Mouse (Mus musculus) lung, postnatal 4 days (tissue): Measurements from ENCODE around the gene Dnaaf1.

ENCODE experiments used
- DNase-seq, 2 experiments: peaks; one replicate each; pipeline ENCODE4 v3.0.0; 2021

The Dnaaf1 gene

GRCm38 (mm10) chr8:119572411-119572810 is 2.6 kb upstream of the Dnaaf1 start:
- DNase-seq = peak; percentile 18 to 57

DNA sequence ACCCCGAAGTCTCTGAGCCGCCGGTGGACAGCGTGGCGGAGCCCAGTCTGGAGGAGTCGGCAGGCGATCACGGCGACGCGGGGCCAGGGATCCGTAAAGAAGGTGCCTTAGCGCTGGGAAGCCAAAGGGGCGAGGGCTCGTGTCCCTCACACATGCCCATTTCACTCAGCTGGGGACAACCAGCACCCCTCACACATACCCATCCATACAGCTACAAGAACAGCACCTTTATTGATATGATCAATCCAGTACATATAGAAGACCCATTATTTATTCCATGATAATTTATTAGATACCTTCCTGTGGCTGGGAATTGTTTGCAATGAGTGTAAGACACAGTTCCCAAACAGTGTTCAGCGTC is 311 bp downstream of the Dnaaf1 start:
- no peak for DNase-seq

DNA sequence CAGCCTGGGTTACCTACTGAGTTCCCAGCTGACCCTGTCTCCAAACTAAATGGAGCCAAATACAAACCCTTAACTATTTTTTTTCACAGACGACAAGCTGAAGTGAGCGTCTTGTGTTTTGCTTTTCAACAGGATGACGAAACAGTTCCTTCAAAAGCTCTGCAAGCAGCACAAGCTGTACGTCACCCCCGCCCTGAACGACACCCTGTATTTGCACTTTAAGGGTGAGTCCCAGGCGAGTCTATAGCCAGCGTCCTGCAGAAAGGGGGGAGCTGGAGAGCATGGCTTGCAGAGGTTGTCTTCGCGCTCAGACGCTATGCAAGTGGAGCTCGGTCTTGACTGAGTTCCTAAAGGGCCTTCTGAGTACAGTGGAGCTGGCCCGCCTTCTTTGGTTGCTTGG is 4.1 kb downstream of the Dnaaf1 start:
- DNase-seq = no peak

DNA sequence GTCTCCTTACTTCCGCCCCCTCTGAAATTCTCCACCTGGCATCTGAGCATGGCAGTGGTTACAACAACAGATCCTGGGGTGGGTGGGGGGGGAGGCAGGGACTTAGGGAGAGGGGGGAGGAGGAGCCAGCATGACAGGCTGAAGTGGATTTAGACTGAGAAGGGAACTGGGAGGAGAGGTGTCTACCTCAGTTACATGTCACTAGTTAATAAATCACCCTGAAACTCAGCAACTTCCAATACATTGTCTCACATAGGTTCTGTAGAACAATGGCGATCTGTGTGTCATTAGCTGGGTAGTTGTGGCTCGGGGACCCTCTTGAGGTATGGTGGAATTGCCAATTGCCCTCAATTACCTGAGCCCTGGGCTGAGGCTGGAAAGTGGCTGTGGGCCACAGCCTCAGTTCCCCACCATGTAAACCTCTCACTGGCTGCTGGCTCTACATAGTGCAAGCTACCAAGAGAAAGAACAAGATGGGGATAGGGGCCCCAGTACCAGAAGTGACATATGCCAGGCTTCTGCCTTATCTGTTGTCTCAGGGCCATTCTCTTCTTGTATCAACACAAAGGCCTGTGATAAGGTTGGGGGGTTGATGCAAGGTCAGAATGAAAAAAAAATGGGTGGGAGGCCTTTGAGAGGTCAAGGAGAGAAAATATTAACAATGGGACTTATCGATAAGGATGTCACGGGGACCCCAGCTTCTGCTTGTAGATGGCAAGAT is 5.6 kb downstream of the Dnaaf1 start:
- no peak for DNase-seq

DNA sequence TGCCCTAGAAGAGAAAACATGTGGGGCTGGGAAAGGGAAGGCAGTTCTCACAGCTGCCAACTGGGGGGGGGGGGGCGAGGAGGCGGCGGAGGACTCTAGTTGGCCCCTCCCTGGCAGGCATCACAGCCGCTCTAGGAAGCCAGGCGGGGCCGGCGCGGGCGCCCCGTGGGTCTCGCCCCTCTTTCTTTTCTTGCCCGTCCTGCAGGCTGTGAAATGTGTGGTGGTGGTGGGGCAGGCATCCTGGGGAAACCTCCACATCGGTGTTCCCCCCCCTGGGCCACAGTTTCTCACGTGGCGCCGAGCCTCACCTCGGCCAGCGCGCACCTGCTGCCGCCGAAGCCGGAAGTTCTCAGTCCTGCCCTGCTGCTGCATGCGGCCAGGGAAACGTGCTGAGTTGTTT is 10.9 kb downstream of the Dnaaf1 start:
- DNase-seq = no peak

GRCm38 (mm10) chr8:119588321-119588720 is 13.3 kb downstream of the Dnaaf1 start:
- DNase-seq = no peak

GRCm38 (mm10) chr8:119588844-119589243 is 13.8 kb downstream of the Dnaaf1 start:
- DNase-seq = no peak

DNA sequence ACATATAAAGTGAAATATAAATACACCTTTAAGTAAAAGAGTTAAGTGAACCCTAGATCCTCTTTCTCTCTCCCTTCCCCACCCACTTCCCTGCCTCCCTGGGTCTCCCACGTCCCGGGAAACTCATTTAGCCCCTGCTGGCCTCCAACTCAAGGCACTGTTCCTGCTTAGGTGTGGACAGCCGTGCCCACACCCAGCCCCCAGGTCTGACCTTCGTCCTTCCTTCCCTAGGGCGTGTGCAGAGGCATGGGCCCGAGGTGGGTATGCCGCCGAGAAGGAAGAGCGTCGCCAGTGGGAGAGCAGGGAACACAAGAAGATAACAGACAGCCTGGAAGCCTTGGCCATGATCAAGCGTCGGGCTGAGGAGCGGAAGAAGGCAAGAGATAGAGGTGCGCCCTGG is 15.3 kb downstream of the Dnaaf1 start:
- no peak for DNase-seq

DNA sequence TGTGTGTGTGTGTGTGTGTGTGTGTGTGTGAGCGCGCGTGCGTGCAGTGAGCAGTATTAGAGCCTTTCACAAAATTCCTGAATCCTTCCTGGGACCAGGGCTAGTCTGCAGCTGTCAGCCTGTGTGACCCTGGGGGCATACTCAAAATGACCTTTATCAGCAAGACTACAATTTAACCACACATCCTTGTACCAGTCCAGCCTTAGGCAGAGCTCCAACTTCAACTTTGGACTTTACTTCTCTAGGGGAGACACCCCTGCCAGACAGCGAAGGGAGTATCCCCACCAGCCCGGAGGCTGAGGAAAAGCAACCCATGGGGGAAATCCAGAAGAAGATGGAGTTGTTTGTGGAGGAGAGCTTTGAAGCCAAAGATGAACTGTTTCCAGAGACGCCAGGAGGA is 16.4 kb downstream of the Dnaaf1 start:
- no peak for DNase-seq

GRCm38 (mm10) chr8:119603771-119604170 is 28.7 kb downstream of the Dnaaf1 start:
- no peak for DNase-seq

GRCm38 (mm10) chr8:119604398-119604803 is 29.4 kb downstream of the Dnaaf1 start:
- DNase-seq = no peak

- peak; percentile 91 to 94 for DNase-seq
These were observed 30.0 kb downstream of the Dnaaf1 start, which contains the start of gene Taf1c for GRCm38 (mm10) chr8:119604996-119605395. Gene Taf1c (minus strand): TSS chr8:119605222.

GRCm38 (mm10) chr8:119606224-119606623 is 31.2 kb downstream of the Dnaaf1 start:
- no peak for DNase-seq

- no peak for DNase-seq
These were observed 37.4 kb downstream of the Dnaaf1 start, which contains the start of gene Adad2 for GRCm38 (mm10) chr8:119612471-119612870. Gene Adad2 (plus strand): TSS chr8:119612747.

DNA sequence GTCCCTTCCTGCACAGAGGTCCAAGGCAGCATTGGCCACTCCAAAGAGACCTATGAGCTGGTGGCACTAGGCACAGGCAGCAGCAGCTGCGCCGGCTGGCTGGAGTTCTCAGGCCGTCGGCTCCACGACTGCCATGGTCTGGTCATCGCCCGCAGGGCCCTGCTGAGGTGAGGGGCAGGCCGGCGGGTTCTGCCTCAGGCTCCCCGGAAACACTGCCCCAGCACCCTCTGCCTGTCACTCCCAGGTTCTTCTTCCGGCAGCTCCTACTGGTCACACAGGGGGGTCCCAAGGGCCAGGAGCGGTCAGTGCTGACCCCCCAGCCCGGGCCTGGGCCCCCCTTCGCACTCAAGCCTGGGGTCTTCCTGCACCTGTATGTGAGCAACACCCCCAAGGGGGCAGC is 40.1 kb downstream of the Dnaaf1 start:
- DNase-seq = no peak

- DNase-seq = no peak
These were observed 41.3 kb downstream of the Dnaaf1 start for GRCm38 (mm10) chr8:119616358-119616757.

GRCm38 (mm10) chr8:119616811-119617210 is 41.8 kb downstream of the Dnaaf1 start:
- DNase-seq = no peak

DNA sequence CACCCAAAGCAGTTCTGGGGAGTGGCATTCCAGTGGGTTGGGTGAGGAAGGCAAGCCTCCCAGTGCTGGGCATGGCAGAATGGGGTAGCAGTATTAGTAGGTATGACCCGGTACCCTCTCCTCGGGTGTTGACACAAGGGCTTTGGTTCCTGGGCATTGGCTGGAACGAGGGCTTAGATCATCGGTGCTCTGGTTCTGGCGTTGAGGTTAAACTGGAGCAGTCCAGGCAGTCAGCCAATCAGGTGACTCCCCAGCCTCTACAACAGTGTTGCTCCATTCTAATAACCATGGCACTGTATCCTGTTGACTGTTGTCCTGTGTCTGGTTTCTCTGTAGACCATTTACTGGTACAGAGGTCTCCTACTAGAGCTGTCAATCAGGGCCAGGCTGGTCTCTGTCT is 42.6 kb downstream of the Dnaaf1 start:
- no peak for DNase-seq

DNA sequence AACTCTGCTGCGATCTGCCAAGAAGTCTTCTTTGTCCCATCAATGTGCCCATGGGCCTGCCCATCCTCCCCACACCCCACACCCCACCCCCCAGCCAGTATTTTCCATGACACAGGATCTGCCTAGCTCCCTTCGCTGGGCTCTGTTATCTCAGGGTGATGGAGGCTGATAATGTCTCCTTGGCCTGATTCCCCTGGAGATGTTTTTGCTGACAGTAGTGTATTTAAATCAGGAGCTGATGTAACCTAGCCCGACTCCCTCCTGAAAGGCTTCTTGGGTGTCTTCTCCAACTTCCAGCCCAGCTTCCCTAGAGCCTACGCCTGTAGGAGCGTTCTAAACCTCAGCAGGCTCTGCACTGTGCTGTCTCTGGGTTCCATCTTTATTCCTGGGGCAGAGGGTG is 43.9 kb downstream of the Dnaaf1 start:
- no peak for DNase-seq

- DNase-seq = no peak
These were observed 45.2 kb downstream of the Dnaaf1 start for GRCm38 (mm10) chr8:119620116-119620840.

DNA sequence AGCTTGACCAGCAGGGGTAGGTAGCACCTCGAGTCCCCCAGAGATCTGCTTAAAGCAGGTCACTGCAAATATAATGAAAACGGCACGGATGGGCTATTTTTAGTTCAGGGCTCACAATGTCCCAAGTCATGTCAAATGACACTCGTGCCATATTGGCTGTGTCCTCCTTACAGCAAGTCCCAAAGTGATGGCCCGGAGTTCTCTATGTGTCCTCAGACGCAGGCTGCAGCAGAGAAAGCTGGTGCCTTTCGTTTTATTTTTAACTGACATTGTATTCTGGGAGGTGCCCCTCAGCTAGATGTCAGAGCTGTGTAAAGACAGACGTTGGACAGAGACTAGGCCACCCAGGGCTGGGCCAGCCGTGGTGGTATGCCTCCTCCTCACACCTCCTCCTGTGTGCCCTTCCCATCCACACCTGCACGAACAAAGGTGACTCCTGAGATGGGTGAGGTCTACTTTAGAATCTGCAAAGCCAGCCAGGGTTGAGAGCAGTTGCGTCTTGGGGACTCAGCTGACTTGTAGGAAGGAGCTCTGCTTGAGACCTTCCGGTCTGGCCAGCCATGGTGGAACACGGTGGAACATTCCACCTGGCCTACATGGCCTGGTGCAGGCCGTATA is 45.9 kb downstream of the Dnaaf1 start:
- DNase-seq = no peak

DNA sequence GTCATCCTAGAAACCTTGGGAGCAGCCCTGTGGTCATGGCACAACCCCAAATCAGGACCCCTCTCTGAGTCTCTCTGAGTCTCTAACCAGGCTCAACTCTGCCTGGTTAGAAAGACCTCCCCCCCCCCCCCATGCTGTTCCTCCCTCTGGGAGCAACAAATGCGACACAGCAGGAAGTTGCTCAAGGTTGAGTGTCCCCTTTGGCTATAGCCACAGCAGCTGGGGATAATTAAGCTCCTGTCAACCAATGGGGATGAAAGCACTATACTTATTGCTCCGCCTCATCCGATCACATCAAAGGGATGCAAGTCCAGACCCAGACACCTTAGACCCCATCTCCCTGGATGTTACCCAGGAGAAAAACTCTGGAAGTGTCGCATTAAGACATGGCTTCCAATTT is 47.5 kb downstream of the Dnaaf1 start:
- DNase-seq = no peak

DNA sequence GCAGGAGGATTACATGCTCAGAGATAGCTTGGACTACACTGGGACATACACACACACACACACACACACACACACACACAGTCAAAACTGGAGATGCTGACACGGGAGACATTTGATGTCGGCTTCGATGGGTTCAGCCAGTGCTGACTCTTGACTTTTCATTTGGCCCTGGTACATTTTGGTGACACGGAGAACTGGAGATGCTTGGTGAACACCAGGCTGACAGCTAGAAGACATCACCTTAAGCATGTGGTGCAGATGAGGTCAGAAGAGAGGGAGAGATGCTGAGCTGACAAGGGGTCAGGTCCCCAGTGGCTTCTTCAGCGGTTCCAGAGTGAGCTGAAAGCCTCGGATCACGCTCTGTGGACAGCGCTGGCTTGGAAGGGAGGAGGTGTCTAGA is 48.0 kb downstream of the Dnaaf1 start:
- no peak for DNase-seq

GRCm38 (mm10) chr8:119623744-119624143 is 48.7 kb downstream of the Dnaaf1 start:
- no peak for DNase-seq
